Mouse (Mus musculus) bone marrow macrophage, adult 2 months (primary cell): ENCODE measurements at regions not wholly inside any gene's neighbourhood (a gene's known extent, or its start where the extent isn't known, plus 50 kb on each side); places are given as distances from the start of the nearest gene placed in this dataset.
"Not testable (repeated sequence)": the region's sequence is repeated elsewhere in the genome, so short reads cannot be mapped to it uniquely, and the experiment has no call there.

Source experiments
- H3K27ac ChIP-seq: 2 replicates; pipeline ENCODE4 v1.5.1; 2012; ENCODE audit warnings: low read depth, low read length; ENCODE audit not compliant: insufficient read depth
- H3K4me1 ChIP-seq: 2 replicates; pipeline ENCODE4 v1.6.1; 2012; ENCODE audit warnings: low read length; ENCODE audit not compliant: control insufficient read depth, insufficient read depth
- H3K4me3 ChIP-seq: 2 replicates; pipeline ENCODE4 v1.5.1; 2012; ENCODE audit warnings: mild to moderate bottlenecking, low read length, moderate library complexity; ENCODE audit not compliant: insufficient read depth
- CTCF ChIP-seq: IDR thresholded peaks from 2 replicates; pipeline ENCODE4 v1.5.1; 2012; ENCODE audit warnings: low read depth, mild to moderate bottlenecking, low read length, moderate library complexity
- POLR2A ChIP-seq: IDR thresholded peaks from 2 replicates; pipeline ENCODE4 v1.6.1; 2012; ENCODE audit warnings: mild to moderate bottlenecking, low read depth, low read length, borderline replicate concordance

GRCm38 (mm10) chr13:103623319-103623718 lies 151.1 kb downstream of the Srek1 start:
- no peak for TF ChIP-seq CTCF
- no peak for TF ChIP-seq POLR2A
- no peaks in the 10 kb centered on the region for H3K4me1 ChIP-seq
- no peak overlapping the region for H3K27ac ChIP-seq
- H3K4me3 ChIP-seq = no peak overlapping the region

- Histone ChIP-seq H3K4me3 (no peak overlapping the region), H3K4me1 (no peaks in the 10 kb centered on the region), H3K27ac (no peak overlapping the region)
- no peak for TF ChIP-seq POLR2A
- no peak for TF ChIP-seq CTCF
Observed at GRCm38 (mm10) chr13:103622324-103622723, 152.1 kb downstream of the Srek1 start.

GRCm38 (mm10) chr13:103620958-103621357 lies 153.4 kb downstream of the Srek1 start:
- H3K4me1 ChIP-seq, H3K4me3 ChIP-seq, H3K27ac ChIP-seq: not testable (repeated sequence)

- Histone ChIP-seq H3K27ac (no peak overlapping the region), H3K4me1 (no peaks in the 10 kb centered on the region)
- no peak for TF ChIP-seq POLR2A
- TF ChIP-seq CTCF = no peak
Observed at GRCm38 (mm10) chr13:103613333-103613725, 161.1 kb downstream of the Srek1 start.

GRCm38 (mm10) chr13:103612720-103613332 lies 161.6 kb downstream of the Srek1 start:
- Histone ChIP-seq H3K4me1 (no peaks in the 10 kb centered on the region), H3K27ac (no peak overlapping the region), H3K4me3 (no peak overlapping the region)
- no peak for TF ChIP-seq POLR2A
- TF ChIP-seq CTCF = no peak

More at GRCm38 (mm10) chr13:103613333-103613725, 161.1 kb downstream of the Srek1 start:
- no peak overlapping the region for H3K4me3 ChIP-seq

- Histone ChIP-seq H3K4me1 (no peaks in the 10 kb centered on the region), H3K4me3 (no peak overlapping the region), H3K27ac (no peak overlapping the region)
- TF ChIP-seq CTCF (no peak), POLR2A (no peak)
Observed at GRCm38 (mm10) chr13:103602302-103602701, 172.1 kb downstream of the Srek1 start.

- no peaks in the 10 kb centered on the region for H3K4me1 ChIP-seq
- no peak overlapping the region for H3K4me3 ChIP-seq
- no peak overlapping the region for H3K27ac ChIP-seq
- TF ChIP-seq POLR2A = no peak
- TF ChIP-seq CTCF = no peak
Observed at GRCm38 (mm10) chr13:103592371-103592770, 182.0 kb downstream of the Srek1 start.

GRCm38 (mm10) chr13:103591874-103592273 lies 182.5 kb downstream of the Srek1 start:
- Histone ChIP-seq H3K4me3 (no peak overlapping the region), H3K27ac (no peak overlapping the region), H3K4me1 (no peaks in the 10 kb centered on the region)
- TF ChIP-seq POLR2A (no peak), CTCF (no peak)

GRCm38 (mm10) chr13:103591381-103591780 lies 183.0 kb downstream of the Srek1 start:
- H3K4me3 ChIP-seq, H3K4me1 ChIP-seq, H3K27ac ChIP-seq: not testable (repeated sequence)

- H3K4me1 ChIP-seq = no peaks in the 10 kb centered on the region
- H3K4me3 ChIP-seq = no peak overlapping the region
- no peak for TF ChIP-seq CTCF
- TF ChIP-seq POLR2A = no peak
- H3K27ac ChIP-seq = no peak overlapping the region
Observed at GRCm38 (mm10) chr13:103589646-103590045, 184.8 kb downstream of the Srek1 start.

- H3K4me1 ChIP-seq = no peaks in the 10 kb centered on the region
- no peak overlapping the region for H3K4me3 ChIP-seq
- H3K27ac ChIP-seq = no peak overlapping the region
- TF ChIP-seq CTCF (no peak), POLR2A (no peak)
Observed at GRCm38 (mm10) chr13:103576856-103577255, 197.6 kb downstream of the Srek1 start.
